Mouse (Mus musculus) heart, adult 2 months (tissue): ENCODE measurements around the gene Ptprh.

Experiments used
- CTCF ChIP-seq: fragments of 200-600 bp; IDR thresholded peaks from 2 replicates; pipeline ENCODE4 v1.8.1; 2022; ENCODE audit warnings: antibody characterized with exemption, mild to moderate bottlenecking, moderate library complexity
- EP300 ChIP-seq: fragments of 200-500 bp; IDR thresholded peaks from 2 replicates; pipeline ENCODE4 v1.6.1; 2011; ENCODE audit warnings: low read depth, low read length, control low read depth; ENCODE audit not compliant: insufficient read depth
- POLR2A ChIP-seq: fragments of 200-500 bp; IDR thresholded peaks from 2 replicates; pipeline ENCODE4 v1.6.1; 2011; ENCODE audit warnings: mild to moderate bottlenecking, low read depth, low read length, control low read depth; ENCODE audit not compliant: insufficient read depth

DNA sequence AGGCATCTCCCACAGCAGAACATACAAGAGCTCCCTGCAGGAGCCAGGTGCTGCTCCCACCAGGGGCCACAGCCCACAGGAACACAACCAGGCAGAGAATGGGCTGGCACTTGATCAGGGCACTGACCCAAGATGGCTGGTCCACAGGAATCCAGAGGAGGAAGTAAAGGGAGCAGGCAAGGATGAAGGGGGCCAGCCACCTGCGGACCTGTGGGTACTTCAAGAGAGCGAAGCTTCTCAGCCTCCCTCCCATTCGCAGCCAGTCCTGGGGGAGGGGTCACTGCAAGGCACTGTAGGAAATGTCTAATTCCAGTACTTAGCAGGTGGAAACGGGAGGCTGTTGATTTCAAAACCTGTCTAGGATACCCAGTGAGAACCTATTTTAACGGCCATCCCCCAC lies 25.7 kb upstream of the Ptprh start:
- TF ChIP-seq CTCF (no peak), POLR2A (no peak), EP300 (no peak)
